Mouse (Mus musculus): ENCODE results near the gene Cym. TPM values are rescaled to one million over a fixed set of nuclear protein-coding genes. Genes with fewer than 3 reads are reported as not detected.

Cym gene
- polyA plus RNA-seq, 2 experiments from 2014 or later, result 0.43 TPM; not detected in 1

DNA sequence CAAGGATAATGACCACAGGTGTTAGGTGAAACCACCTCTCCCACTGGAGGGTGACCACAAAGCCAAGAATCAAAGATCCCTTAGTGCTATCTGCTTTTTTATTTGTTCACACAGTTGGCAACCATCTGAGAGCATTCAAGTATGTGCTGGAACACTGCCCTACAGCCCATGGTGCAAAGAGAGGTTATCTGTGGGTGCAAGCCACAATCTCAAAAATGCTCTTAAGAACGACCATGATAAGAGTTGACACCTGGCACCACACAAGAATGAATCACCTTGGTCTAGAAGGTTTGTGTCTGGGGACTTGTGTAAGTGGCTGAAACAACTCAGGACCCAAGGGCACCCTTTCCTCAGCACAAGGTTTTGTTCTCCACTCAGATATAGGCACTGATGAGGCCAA lies 1.7 kb upstream of the Cym start:
- ATAC-seq, result no peak

DNA sequence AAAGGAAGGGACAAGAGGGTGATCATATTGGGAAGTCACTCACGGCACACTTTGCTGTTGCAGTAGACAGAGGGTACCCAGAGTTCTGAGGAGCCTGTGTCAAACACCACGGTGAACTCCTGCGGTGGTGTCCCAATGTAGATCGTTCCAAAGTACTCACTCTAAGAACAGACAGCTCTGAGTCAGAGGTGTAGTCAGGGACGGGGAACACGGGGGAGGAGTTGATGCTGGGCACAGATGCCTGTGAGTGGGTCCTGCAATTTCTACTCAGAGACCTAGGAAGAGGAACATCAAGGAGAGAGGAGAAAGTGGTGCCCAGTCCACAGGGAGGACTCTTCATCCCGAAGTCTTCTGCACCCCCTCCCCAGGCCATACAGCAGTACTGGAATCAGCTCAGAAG lies 3.0 kb downstream of the Cym start:
- ATAC-seq, result no peak

DNA sequence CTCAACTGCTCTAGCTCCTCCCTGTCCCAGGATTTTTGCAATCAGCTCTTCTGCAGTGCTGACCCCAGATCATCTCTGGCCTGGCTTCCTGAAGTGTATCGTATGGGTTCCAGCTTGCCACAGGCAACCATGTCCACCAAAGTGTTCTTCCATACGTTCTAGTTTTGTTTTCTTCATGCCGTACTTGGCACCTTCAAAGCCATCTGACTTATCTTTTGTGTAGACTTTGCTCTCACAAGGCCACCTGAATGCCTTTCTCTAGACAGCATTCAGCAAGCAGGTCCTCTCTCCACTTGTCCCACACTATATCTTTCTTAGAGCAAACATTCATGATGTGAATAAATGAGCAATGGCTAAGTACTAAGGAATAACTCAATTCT lies 4.4 kb downstream of the Cym start:
- ATAC-seq, result no peak

DNA sequence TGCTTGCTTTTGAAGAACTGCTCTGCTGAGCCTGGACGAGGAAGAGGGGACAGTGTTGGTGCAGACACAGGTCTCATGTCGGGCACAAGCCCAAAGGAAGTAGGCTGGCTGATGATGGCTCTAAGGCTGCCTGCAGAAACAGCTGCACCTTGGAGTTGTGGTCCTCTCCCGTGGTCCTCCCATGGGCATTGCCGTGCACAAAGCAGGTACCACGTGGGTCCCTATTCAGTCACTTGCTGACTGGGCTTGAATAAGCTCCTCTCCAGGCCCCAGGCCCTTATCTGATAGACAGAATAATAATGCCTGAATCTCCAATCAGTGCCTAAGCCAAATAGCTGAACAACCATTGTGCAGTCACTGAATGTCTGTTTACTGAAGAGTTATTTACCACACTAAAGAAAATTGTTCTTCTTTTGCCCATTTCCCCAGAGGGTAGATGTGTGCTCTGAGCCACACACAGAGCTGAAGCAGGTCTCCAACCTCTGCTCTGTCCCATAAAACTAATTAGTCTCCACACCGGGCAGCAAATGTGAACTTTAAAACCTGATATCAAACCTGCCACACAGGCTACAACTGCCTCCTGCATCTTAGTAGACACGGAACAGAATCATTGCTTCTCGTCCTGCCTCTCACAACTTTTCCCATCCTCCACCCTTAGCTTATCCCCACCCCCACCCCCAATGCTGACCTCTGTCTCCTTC lies 5.0 kb downstream of the Cym start:
- no peak for ATAC-seq

DNA sequence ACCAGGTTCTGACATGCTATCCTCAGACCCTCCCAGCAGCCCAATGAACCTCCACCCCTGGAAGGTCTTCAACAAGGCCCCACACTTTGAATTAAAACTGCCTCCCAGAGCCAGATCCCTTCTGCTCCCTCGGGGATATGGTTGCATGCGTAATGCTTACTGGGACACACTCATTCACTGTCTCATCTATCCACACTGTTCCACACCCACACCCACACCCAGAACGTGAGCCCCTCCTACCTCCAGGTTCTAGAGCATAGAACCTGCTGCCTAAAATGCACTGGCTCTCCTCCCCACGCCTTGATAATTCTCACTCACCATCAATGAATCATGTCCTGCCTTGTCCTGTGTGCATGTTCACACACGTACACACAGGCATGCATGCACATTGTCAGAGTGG lies 6.9 kb downstream of the Cym start:
- ATAC-seq, result no peak

DNA sequence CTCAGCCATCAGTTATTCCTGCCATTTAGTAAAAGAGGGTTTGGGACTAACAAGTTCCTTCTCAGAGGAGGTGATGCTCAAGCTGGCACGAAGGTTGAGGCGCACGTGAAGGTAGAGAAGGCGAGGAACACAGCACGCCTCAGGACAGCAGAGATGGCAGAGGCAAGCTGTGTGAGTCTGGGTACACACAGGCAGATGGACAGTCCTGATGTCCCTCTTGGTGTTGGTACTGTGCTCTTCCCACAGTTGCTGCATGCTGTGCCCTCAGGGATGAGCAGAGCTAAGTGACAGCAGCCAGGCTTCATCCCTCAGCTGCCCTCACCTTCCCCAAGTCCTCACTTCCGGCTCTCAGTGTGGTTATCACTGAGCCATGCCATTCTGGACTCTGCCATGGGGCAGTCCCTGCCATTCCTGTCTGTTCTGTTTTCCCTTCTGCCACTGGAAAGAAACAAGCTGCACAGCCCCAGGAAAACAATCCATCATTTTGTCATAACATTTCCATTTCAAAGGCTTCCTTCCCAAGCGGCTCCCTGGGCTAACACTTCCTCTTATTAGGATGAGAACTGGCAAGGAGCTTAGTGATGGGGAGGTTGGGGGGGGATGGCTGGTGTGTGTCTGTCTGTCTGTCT lies 13.8 kb downstream of the Cym start:
- no peak for ATAC-seq

DNA sequence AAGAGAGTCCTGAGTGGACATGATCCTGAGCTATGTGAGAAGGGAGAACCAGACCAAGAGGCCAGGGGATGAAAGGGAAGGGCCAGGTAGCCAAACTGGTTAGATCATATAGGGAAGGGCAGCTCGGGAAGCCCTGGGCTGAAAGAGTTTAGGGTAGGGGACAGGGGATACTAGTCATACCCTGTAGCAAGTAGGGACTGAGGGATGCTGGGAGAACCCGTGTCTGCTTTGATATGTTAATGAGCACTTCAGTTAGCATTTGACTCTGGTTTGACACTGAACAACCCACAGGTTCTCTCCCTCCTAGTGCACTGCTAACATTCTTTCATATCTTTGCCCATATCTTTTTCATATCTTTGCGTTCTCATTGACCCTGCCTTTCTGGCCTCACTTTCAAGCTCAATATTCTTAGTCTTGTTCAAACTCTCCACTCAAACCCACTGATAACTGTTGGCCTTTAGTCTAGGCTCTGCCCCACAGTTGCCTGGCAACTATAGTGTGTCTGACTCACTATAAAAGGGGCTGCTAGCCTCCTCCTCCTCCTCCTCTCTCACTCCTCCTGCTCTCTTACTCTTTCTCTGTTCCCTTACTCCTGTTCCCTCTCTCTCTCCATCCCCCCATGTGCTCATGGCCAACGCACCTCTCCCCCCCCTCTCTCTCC lies 14.9 kb downstream of the Cym start:
- peak; percentile 80 for ATAC-seq

DNA sequence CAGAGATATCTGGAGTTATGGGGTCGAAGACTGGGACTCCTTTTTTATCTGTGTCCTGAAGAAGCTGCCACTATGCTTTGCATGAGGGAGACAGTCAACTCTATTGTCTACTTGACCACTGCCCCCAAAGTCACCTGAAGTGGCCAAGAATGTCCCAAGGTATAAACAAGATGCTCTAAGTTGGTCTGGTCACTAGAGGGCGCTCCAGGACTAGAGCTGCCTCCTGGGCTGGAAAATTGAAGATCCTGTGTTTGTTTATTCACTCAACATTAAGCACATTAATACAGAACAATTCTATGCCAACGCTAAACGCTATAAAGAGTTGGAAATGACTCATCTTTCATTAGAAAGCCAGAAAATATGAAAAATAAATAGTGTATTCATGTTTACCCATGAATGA lies 15.5 kb downstream of the Cym start:
- ATAC-seq, result peak; percentile 74

DNA sequence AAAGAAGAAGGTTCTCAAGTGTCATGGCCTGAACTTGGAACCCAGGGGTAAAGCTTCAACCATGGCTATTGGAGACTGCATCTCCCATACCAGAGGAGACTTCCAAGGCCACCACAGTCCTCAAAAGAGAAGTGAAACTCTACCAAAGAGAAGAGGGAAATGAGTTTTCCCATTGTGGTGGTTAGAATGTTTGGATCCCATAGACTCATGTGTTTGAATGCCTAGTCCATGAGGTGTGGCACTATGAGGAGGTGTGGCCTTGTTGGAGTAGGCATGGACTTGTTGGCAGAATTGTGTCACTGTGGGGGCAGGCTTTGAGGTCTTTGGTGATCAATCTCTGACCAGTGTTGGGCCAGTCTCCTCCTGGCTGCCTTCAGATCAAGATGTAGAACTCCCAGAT lies 16.4 kb downstream of the Cym start:
- ATAC-seq, result no peak

DNA sequence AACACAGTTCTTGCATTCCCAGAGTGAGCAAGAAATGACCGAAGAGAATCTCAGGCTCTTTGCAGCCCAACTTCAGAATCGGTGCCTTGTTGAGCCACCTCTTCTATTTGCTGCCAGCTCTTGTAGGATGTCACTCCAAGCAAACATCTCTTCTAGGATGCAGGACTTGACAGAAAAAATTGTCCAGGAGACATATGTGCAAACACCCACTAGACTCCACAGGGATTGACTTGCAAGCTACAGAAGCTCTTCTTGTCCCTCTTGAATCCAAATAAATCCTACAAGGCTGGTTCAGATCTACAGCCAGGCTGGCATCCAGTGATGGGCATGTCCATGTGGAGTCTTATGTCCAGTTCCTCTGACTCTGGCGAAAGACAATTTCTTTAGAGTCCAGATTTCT lies 17.1 kb downstream of the Cym start:
- no peak for ATAC-seq

DNA sequence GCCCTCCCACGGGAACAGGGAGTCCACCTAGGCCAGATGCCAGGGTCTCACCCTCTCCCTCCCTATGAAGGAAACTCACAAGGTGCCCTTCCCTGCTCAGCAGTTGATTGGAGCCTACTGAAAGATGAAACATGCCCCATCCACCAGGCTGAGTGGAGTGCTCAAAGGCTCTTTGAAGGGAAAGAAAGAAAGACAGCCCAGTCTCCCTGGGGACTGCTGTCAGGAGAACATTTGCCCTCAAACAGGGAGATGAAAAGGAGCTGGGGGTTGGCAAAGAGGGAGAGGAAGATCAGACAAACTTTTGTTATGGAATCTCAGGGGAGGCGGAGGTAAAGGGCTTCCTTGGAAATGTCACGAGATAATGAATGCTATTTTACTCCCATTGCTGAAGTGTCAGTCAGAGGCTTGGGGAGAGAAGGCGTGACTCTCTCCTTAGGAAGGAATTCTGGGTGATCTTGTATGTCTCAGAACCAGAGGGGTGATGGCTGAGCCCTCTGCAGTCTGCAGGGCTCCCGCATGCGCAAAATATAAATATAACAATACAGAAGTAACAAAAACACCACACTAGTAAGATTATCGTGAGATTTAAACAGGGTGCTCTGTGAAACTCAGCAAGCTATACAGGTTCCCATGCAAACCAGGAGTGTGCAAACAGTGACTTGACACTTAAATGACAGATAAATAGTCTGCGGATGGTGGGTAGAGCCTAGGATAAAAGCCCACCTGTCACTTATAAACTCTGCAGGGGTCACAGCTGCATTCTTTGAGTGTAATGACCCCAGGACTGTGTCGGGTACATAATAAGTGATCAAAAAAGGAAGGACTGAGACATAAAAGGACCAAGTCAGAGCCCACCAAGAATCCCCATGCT lies 20.0 kb downstream of the Cym start:
- no peak for ATAC-seq

DNA sequence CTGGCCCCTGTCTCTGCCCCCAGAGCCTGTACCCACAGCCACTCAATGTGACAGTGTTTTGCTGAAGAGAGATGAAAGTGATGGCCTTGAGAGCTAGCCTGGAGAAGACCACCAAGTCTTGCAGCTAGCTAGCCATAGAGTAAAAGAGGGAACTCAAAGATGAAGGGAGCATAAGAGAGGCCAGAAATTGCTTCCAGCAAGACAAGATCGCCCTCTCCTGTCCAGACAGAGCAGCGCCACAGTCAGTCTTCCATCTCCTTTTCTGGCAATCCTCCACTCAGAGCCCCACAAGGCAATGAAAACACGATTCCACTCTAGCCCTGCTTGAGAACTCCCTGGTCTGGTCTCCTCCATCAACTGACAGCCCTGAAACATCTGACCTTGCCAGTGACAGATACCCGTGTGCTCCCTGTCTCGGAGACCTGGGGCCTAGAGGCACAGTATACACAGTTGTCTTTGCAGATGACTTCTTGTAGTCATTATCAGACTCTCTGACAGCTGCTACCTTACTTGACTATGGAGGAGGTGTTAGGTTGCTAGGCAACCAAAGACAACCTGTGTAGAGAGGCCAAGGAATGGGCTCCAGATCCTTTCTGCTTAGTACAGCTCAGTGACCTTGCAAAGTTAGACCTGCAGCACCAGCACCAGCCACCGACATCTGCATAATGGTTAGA lies 33.2 kb downstream of the Cym start:
- peak; percentile 60 for ATAC-seq

DNA sequence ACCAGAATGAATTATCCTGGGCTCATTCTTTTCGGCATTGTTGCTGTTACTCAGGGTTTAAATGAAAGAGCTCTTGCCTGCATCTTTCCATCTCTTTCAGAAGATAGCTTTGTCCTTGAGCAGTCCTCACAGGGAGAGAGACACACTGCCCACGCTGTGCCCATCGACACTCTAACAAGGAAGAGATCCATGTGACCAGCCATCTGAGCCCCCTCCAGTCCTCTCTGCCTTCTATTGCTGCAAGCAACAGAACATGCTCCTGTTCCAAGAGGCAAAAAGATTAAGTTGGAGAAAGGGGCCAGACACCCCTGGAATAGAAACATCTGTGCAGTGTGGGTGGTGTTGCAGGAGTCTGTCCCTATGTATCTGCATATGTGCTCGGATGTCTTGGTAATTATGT lies 34.5 kb downstream of the Cym start:
- no peak for ATAC-seq

DNA sequence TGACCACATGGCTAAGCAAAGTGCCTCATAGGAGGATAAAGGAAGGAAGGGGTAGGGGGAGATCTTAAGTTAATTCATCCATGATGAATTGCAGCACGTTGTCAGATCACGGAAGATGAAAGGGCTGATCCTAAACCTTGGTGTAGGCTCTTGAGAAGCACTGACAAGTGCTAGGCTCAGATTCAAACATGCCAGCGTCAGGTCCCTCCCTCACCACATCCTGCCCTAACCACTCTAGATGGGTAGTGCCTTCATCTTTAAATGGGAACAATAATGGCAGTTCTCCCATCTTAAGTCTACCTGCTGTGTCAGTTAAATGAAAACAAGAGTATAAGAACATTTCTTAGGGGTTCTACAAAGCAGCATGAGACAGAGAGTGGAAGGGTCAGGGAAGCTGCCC lies 35.9 kb downstream of the Cym start:
- ATAC-seq, result peak; percentile 95

DNA sequence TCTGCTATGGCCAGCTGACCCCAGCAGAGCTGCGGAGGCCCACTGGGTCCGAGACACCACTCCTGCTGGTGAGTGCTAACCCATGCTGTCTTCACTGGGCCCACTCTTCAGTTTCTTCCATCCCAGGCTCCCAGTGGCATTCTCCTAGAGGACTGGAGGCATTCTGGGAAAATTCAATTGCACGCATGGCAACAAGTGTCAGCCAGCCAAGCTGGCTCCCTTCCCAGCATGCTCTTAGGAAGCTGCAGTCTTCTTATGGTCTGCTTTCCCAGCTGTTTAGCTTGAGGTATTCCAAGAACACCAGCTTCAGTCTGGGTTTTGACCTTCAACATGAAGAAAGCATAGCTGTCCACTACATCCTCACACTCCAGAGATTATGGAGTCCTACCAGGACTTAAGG lies 38.4 kb downstream of the Cym start:
- no peak for ATAC-seq

DNA sequence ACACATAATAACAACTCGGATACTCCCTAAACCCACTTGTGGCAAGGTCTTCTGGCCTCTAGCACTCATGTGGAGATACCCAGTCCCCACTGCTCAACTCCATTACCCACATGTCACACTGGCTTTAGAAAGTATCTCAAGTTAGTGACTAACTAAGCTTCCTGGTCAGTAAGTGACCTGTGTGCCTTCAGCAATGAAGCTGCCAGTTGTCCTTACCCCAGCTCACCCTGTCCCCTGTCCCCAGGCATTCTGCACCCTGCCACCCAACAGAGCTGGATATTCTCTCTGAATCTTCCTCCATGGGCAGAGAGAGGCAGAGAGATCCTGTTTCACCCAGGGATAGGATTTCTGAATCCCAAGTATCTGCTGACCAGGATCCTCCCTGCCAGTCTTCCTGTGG lies 38.8 kb downstream of the Cym start, which contains the start of gene Kcna10:
TSS of gene Kcna10 (plus strand) at position 301 of the 400 bp plus-strand sequence.
- ATAC-seq, result no peak

DNA sequence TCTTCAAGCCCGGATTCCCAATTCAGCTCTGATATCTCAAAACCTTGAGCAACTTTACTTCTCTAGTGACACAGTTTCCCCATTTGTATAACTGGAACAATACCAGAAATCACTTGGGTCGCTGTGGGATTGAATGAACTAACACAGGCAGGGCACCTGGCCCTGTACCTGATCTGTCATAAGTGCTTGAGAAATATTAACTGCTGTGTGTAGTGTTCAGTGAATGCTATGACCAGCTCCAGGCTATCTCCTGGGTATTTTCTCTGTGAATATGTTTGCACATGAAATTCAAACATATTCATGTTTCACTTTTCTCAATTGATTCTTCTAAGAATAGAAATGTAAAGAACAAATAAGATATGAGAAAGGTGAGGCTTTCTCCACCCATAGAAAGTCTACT lies 40.7 kb downstream of the Cym start:
- no peak for ATAC-seq

DNA sequence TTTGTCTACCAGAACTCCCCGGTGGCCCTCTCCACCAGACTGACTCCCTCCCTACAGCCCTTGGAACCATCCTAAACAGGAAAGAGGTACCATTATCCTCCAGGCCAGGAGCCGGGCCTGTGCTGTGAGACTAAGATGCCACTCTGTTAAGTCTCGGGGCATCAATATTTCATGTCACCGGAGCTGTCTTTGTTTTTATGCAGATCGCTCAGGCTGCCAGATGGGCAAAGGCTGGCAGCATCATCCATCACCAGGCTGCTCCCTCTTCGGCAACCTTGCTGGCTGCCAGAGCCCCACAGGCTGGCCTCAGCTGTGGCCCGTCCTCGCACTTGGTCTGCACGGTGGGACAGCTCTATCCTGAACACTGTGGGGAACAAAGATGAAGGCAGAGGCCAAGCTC lies 45.0 kb downstream of the Cym start:
- ATAC-seq, result no peak

DNA sequence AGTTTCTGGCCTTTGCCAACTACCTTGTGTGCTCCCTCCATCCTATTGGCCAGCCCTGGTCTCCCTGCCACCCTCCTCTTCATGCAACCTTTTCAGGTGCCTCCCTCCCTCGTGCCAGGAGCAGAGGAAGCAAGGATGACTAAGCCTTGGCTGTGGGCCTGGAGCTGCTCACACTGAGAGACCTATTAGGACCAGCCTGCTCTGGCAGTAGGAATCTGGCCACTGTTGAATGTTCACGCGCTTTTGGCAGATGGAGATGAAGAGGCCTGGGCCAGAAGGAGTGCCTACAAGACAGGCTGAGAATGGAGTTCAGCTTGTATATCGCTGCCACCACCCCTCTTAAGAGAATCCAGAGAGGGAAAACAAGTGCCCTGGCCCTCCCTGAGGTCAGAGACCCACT lies 46.0 kb downstream of the Cym start:
- no peak for ATAC-seq

DNA sequence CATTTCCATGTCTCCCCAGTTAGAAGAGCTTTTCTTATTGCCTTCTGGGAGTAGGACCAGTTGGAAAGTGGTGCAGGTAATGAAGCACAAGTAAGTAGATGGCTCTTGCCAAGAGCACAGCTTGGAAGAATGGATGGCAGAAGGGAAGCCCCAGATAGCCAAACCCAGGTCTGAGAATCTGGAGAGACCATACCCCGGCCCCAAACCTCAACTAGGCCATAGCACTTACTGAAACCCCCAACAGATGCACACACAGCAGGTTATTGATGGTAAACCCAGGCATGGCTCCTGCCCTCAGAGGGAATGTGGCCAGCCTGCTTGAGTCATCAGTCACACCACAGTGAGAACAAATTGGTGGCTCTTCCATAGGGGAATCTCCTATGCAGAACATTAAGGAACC lies 49.0 kb downstream of the Cym start:
- ATAC-seq, result no peak

DNA sequence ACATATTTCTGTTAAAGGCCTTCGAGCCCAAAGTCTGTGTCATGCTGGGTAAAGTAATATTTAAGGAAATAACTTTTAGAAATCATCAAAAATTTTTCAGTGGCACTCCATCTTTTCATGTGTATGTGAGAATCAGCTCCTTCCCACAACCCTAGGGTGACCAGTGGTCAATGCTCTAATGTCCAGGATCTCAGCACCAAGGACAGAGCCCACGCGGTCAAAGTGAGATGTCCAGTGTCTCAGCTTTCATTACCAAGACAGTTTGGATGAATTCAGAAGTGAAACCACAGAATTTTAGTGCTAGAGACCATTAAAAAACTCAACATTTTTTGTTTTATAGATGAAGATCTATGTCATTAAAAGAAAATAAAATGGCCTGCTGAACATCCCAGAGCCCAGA lies 49.6 kb downstream of the Cym start:
- ATAC-seq, result no peak

DNA sequence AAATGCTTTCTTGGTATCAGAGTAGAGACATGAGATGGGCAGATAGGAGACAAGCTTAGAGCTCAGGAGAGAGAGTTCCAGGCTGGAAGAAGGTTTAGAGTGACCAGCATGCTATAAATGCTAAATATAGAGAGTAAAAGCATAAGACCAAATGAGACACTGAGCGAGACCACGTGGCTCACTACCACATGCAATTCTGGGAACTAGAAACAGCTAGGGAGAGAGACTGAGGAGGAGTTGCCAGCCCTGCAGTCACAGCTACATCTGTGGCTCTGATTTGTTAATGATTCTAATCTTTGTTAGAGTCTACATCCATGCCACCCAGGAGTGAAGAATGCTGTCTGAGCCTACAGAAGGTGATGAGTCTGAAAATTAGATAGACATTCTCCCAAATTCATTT lies 52.0 kb downstream of the Cym start:
- no peak for ATAC-seq

DNA sequence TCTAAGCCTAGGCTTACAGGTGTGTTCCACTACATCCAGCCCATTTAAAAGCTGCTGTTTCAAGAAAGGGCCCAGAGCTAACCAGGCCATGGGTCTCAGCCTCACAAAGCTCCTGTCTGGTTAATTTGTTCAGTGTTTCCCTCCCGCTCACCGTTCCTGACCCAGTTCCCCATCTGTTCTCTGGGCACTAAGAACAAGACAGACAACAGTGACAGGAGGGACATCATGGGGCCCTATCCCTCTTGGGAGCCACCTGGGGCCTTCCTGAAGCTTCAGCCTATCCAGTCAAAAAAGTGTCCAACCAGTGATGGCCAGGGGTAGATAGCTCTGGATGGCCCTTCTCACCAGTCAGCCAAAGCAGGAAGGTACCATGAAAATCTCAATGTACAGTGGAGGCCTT lies 58.8 kb downstream of the Cym start:
- ATAC-seq, result no peak
